Mouse (Mus musculus): ENCODE measurements at regions not wholly inside any gene's neighbourhood (a gene's known extent, or its start where the extent isn't known, plus 50 kb on each side); places are given as distances from the start of the nearest gene placed in this dataset.

- TF ChIP-seq CTCF (IDR thresholded peaks at IDR 0.05; ENCODE audit: borderline replicate concordance, insufficient read depth, low read depth, low read length) (no peak), POLR2A (IDR thresholded peaks at IDR 0.05; ENCODE audit: borderline replicate concordance, insufficient read depth, low read length) (no peak)
These were observed 216.9 kb downstream of the Tex13c3 start for GRCm38 (mm10) chrX:19264237-19264636.

Data from cerebellum, adult 2 months (tissue).